Comparison of ENCODE assay signal across 11 mouse cellular contexts in the genomic region with DNA sequence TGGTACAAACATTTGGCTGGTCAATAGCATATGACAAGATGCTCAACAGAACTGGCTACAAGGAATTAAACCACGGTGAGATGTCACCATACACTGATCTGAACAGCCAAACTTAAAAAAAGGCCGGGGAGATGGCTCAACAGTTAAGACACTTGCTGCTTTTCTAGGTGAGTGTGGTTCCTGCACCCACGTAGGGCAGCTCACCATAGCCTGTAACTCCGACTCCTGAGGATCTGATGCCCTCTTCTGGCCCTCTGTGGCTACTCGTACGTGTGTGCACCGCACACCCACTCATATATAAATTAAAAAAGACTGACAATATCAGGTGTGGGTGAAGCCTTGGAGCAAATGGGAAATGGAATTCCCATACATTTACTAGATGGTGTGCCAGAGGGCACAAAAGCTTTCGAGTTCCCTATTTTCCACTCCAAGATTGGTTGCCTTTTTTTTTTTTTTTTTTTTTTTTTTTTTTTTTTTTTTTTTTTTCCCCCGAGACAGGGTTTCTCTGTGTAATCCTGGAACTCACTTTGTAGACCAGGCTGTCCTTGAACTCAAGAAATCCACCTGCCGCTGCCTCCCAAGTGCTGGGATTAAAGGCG. TPM values are rescaled to one million over a fixed set of nuclear protein-coding genes. Genes with fewer than 3 reads are reported as not detected.
A peak's percentile ranks its signal among the peaks of the same experiment; 100 is the strongest.
DNase-seq lines count a peak whose midpoint lies in the region; ATAC-seq and TF ChIP-seq lines count a peak whose summit lies in the region.
"Had no signal": no experiment of that assay in that cellular context is flagged by ENCODE, and none has a peak within 500 bp of the region (broad histone marks: within the 10 kb centered on the region; RNA-seq: fewer than 3 reads in every experiment).

No protein-coding gene starts in this region.

- TF ChIP-seq CTCF in kidney, adult 2 months (conservative IDR thresholded peaks at IDR 0.05; ENCODE audit: insufficient read depth, insufficient read length, low read depth, low read length) = peak; percentile 62
- TF ChIP-seq CTCF in ES-Bruce4 (IDR thresholded peaks at IDR 0.05; ENCODE audit: low read depth, low read length) = peak; percentile 60

- H3K4me1 ChIP-seq in kidney, adult 2 months (ENCODE audit: control insufficient read depth, insufficient read depth, low read length) = no peaks in the 10 kb centered on the region
- H3K4me1 ChIP-seq in kidney, embryonic 16.5 days (ENCODE audit: insufficient read depth, low read length) = no peaks in the 10 kb centered on the region
- H3K4me1 ChIP-seq in ES-Bruce4 (ENCODE audit: control insufficient read depth, insufficient read depth, low read length) = peaks cover 5% of the 10 kb centered on the region
- H3K4me1 ChIP-seq: hindbrain, embryonic 15.5 days; megakaryocyte, embryonic 14.5 days had no signal

- no peaks in the 10 kb centered on the region for H3K36me3 ChIP-seq in kidney, adult 2 months (ENCODE audit: control insufficient read depth, insufficient read depth, low read length)
- peaks cover 24% of the 10 kb centered on the region for H3K36me3 ChIP-seq in kidney, embryonic 16.5 days (ENCODE audit: insufficient read depth, low read length)
- H3K36me3 ChIP-seq in ES-Bruce4 (ENCODE audit: control insufficient read depth, insufficient read depth, low read length, poor library complexity, severe bottlenecking) = peaks cover 37% of the 10 kb centered on the region
- H3K36me3 ChIP-seq: hindbrain, embryonic 15.5 days had no signal

- 81% methylated on average over 11 of the region's 11 CpGs for WGBS in kidney, adult 2 months
- 80% methylated on average over 11 of the region's 11 CpGs for whole genome bisulfite sequencing in kidney, embryonic 16.5 days

- ATAC-seq in kidney, embryonic 16.5 days (ENCODE audit: low FRiP score, low TSS enrichment) = no peak
- ATAC-seq in common myeloid progenitor, adult 5-6 weeks (replicated peaks; ENCODE audit: low read depth, poor library complexity, severe bottlenecking) = peak; percentile 60; the same call in 1 of the 2 replicates

- TF ChIP-seq POLR2A in kidney, adult 2 months (IDR thresholded peaks at IDR 0.05; ENCODE audit: low read depth, low read length) = no peak
- no peak for TF ChIP-seq POLR2A in ES-Bruce4 (IDR thresholded peaks at IDR 0.05; ENCODE audit: insufficient read depth, low read length)

- DNase-seq in kidney, adult 2 months = peak; percentile 23
- DNase-seq in lung, postnatal 25 days (ENCODE audit: low spot score) = peak; percentile 8
- DNase-seq in urinary bladder, postnatal 36 days (ENCODE audit: low spot score in 2 of 2) = no peak
- DNase-seq in urinary bladder, adult 2 months (ENCODE audit: low spot score) = no peak
- DNase-seq in heart, adult 18-20 months = no peak
- DNase-seq: cerebellum, adult 2 months had no signal

- no peak overlapping the region for H3K4me3 ChIP-seq in kidney, adult 2 months (ENCODE audit: insufficient read depth, low read depth, low read length)
- H3K4me3 ChIP-seq in kidney, embryonic 16.5 days (ENCODE audit: low read length) = no peak overlapping the region
- H3K4me3 ChIP-seq in ES-Bruce4 (ENCODE audit: low read depth, low read length) = no peak overlapping the region
- H3K4me3 ChIP-seq: hindbrain, embryonic 15.5 days; megakaryocyte, embryonic 14.5 days had no signal

- no peak overlapping the region for H3K4me2 ChIP-seq in kidney, embryonic 16.5 days (replicated peaks; ENCODE audit: low read depth, low read length)
- H3K4me2 ChIP-seq: hindbrain, embryonic 15.5 days had no signal

- H3K27me3 ChIP-seq in kidney, adult 2 months (replicated peaks; ENCODE audit: control insufficient read depth, insufficient read depth, low read length) = no peaks in the 10 kb centered on the region
- H3K27me3 ChIP-seq in kidney, embryonic 16.5 days (ENCODE audit: insufficient read depth, low read length) = no peaks in the 10 kb centered on the region
- H3K27me3 ChIP-seq in ES-Bruce4 (ENCODE audit: control insufficient read depth, insufficient read depth, low read length, poor library complexity, severe bottlenecking) = no peaks in the 10 kb centered on the region
- H3K27me3 ChIP-seq: hindbrain, embryonic 15.5 days; megakaryocyte, embryonic 14.5 days had no signal

- H3K9me3 ChIP-seq in kidney, embryonic 16.5 days (ENCODE audit: low read length) = no peaks in the 10 kb centered on the region
- H3K9me3 ChIP-seq in ES-Bruce4 (replicated peaks; ENCODE audit: control insufficient read depth, insufficient read depth, low read length, poor library complexity, severe bottlenecking) = no peaks in the 10 kb centered on the region
- H3K9me3 ChIP-seq: hindbrain, embryonic 15.5 days; megakaryocyte, embryonic 14.5 days had no signal

- no peak overlapping the region for H3K27ac ChIP-seq in kidney, adult 2 months (ENCODE audit: insufficient read depth, low read depth, low read length)
- no peak overlapping the region for H3K27ac ChIP-seq in kidney, embryonic 16.5 days (ENCODE audit: low read length)
- no peak overlapping the region for H3K27ac ChIP-seq in ES-Bruce4 (ENCODE audit: insufficient read depth, low read length)
- H3K27ac ChIP-seq: hindbrain, embryonic 15.5 days had no signal

- no peak overlapping the region for H3K9ac ChIP-seq in kidney, embryonic 16.5 days (replicated peaks; ENCODE audit: low read length)
- no peak overlapping the region for H3K9ac ChIP-seq in ES-Bruce4 (ENCODE audit: low read depth, poor library complexity, severe bottlenecking)
- H3K9ac ChIP-seq: hindbrain, embryonic 15.5 days had no signal

- no peak for TF ChIP-seq EP300 in ES-Bruce4 (IDR thresholded peaks at IDR 0.05; ENCODE audit: insufficient read depth, low read depth, low read length)

RNA-seq across cellular contexts. Expression of a gene that starts 13.0 kb away (rescaled TPM):
- polyA plus RNA-seq in kidney, adult 2 months (2012; rRNA removed) = not detected in 2 replicates
- not detected in 2 replicates for polyA plus RNA-seq in kidney, embryonic 16.5 days (2015; fragmentation: Nextera tagmentation; extraction: Ambion mirVana)
- 1.2 TPM in 1 of 2 replicates, not detected in the other for polyA plus RNA-seq in ES-Bruce4 (2011; ENCODE audit: insufficient read depth, insufficient read length, low read depth, missing spikeins)
- not detected in 2 replicates for total RNA-seq in common myeloid progenitor, adult 5-6 weeks (2017)
- not detected in 2 replicates for polyA plus RNA-seq in urinary bladder, adult 2 months (2012; rRNA removed)
- total RNA-seq in heart, adult 18-20 months (2021) = under 1 TPM in 1 of 2 experiments, not detected in 1; 0.80 TPM

RNA-seq across cellular contexts. Expression of a gene that starts 23.7 kb away (rescaled TPM):
- polyA plus RNA-seq in kidney, adult 2 months (2012; rRNA removed) = 1.8 and 2.7 TPM in 2 replicates
- polyA plus RNA-seq in kidney, embryonic 16.5 days (2015; fragmentation: Nextera tagmentation; extraction: Ambion mirVana) = 34.0 and 39.5 TPM in 2 replicates
- polyA plus RNA-seq in ES-Bruce4 (2011; ENCODE audit: insufficient read depth, insufficient read length, low read depth, missing spikeins) = 91.6 and 92.8 TPM in 2 replicates
- 72.3 and 89.8 TPM in 2 replicates for total RNA-seq in common myeloid progenitor, adult 5-6 weeks (2017)
- 1.4 and 1.6 TPM in 2 replicates for polyA plus RNA-seq in urinary bladder, adult 2 months (2012; rRNA removed)
- under 1 TPM; 0.46 to 0.82 TPM for total RNA-seq in heart, adult 18-20 months (2021)

Comparison
In these comparisons a context has a peak if more than half of its experiments do, and no peak if none do; other contexts are left out.
1. DNase-seq: peak in kidney, adult 2 months (single experiment) and lung, postnatal 25 days (single experiment); none in urinary bladder, postnatal 36 days (0 of 2), urinary bladder, adult 2 months (single experiment) and heart, adult 18-20 months (0 of 2).